Mouse (Mus musculus) myocyte (in vitro differentiated cells): ENCODE measurements around the gene Naa15. TPM values are rescaled to one million over a fixed set of nuclear protein-coding genes. Genes with fewer than 3 reads are reported as not detected.

Source experiments
- H3K27me3 ChIP-seq: one replicate; pipeline ENCODE4 v1.6.1; 2011; ENCODE audit not compliant: control insufficient read depth, insufficient read depth, insufficient read length
- H3K36me3 ChIP-seq: one replicate; pipeline ENCODE4 v1.6.1; 2011; ENCODE audit not compliant: control insufficient read depth, insufficient read depth
- H3K4me2 ChIP-seq: one replicate; pipeline ENCODE4 v1.6.1; 2011; ENCODE audit warnings: low read depth, control low read depth
- H3K4me3 ChIP-seq: one replicate; pipeline ENCODE4 v1.5.1; 2011; ENCODE audit warnings: mild to moderate bottlenecking, control low read depth, moderate library complexity
- H3K79me2 ChIP-seq: one replicate; pipeline ENCODE4 v1.6.1; 2011; ENCODE audit not compliant: control insufficient read depth, insufficient read depth
- H3ac ChIP-seq: one replicate; pipeline ENCODE4 v1.6.1; 2011; ENCODE audit not compliant: control insufficient read depth, insufficient read length
- CEBPB ChIP-seq: IDR thresholded peaks from 2 replicates; pipeline ENCODE4 v1.6.1; 2011; ENCODE audit warnings: mild to moderate bottlenecking, moderate library complexity; ENCODE audit not compliant: poor library complexity, insufficient read depth, severe bottlenecking
- E2F4 ChIP-seq: IDR thresholded peaks from one replicate; pipeline ENCODE4 v1.6.1; 2011; ENCODE audit warnings: mild to moderate bottlenecking, control low read depth, moderate library complexity; ENCODE audit not compliant: insufficient read depth
- MAX ChIP-seq: IDR thresholded peaks from one replicate; pipeline ENCODE4 v1.6.1; 2011; ENCODE audit warnings: low read depth, mild to moderate bottlenecking, control low read depth
- MYOD1 ChIP-seq, 3 experiments: IDR thresholded peaks; one replicate each; pipeline ENCODE4 v1.6.1; 2011; ENCODE audit warnings: control low read depth in 2 of 3, low read depth in 2 of 3, mild to moderate bottlenecking in 2 of 3, moderate library complexity in 1 of 3; ENCODE audit not compliant: insufficient read length in 2 of 3, control insufficient read depth in 1 of 3
- MYOG ChIP-seq, 3 experiments: IDR thresholded peaks; one replicate each; pipeline ENCODE4 v1.6.1; 2011; ENCODE audit warnings: control low read depth in 2 of 3, low read depth in 2 of 3, mild to moderate bottlenecking in 2 of 3; ENCODE audit not compliant: insufficient read length in 2 of 3, control insufficient read depth in 1 of 3, insufficient read depth in 1 of 3
- POLR2A ChIP-seq: IDR thresholded peaks from one replicate; pipeline ENCODE4 v1.6.1; 2011; ENCODE audit warnings: low read depth, mild to moderate bottlenecking, control low read depth, moderate library complexity; ENCODE audit not compliant: insufficient read length
- POLR2AphosphoS2 ChIP-seq: IDR thresholded peaks from one replicate; pipeline ENCODE4 v1.6.1; 2011; ENCODE audit warnings: low read depth, control low read depth; ENCODE audit not compliant: insufficient read length
- REST ChIP-seq: IDR thresholded peaks from one replicate; pipeline ENCODE4 v1.6.1; 2011; ENCODE audit warnings: mild to moderate bottlenecking, control low read depth, moderate library complexity; ENCODE audit not compliant: insufficient read depth, insufficient read length
- SRF ChIP-seq: IDR thresholded peaks from one replicate; pipeline ENCODE4 v1.6.1; 2011; ENCODE audit warnings: low read depth; ENCODE audit not compliant: control insufficient read depth, insufficient read length
- TCF12 ChIP-seq: IDR thresholded peaks from one replicate; pipeline ENCODE4 v1.6.1; 2011; ENCODE audit warnings: mild to moderate bottlenecking, control low read depth; ENCODE audit not compliant: poor library complexity, insufficient read depth, severe bottlenecking
- TCF3 ChIP-seq: IDR thresholded peaks from one replicate; pipeline ENCODE4 v1.6.1; 2011; ENCODE audit warnings: low read depth, control low read depth; ENCODE audit not compliant: insufficient read length
- USF1 ChIP-seq: IDR thresholded peaks from one replicate; pipeline ENCODE4 v1.6.1; 2011; ENCODE audit warnings: low read depth, mild to moderate bottlenecking, control low read depth, moderate library complexity
- polyA plus RNA-seq: library from polyadenylated mRNA; unstranded; fragments of >200 nt; fragmentation: generic; extraction: Trizol; gene quantifications from one replicate; pipeline ENCODE4 v1.2.1, GENCODE M21; 2012; ENCODE audit warnings: missing spikeins

Gene Naa15
- polyA plus RNA-seq, 1 experiment, result 8.4 TPM

GRCm38 (mm10) chr3:51416073-51416363 is 1.1 kb downstream of the Naa15 start:
- Histone ChIP-seq H3K4me2 (no peak overlapping the region), H3K36me3 (no peaks in the 10 kb centered on the region), H3ac (peak overlapping the region; percentile 89), H3K4me3 (peak overlapping the region; percentile 79), H3K27me3 (no peaks in the 10 kb centered on the region), H3K79me2 (peaks cover 45% of the 10 kb centered on the region)
- TF ChIP-seq TCF12 (no peak), MAX (no peak), POLR2AphosphoS2 (no peak), CEBPB (no peak), E2F4 (no peak), MYOD1 (IDR thresholded peaks at IDR 0.05; ENCODE audit: control insufficient read depth in 1 of 3, insufficient read length in 2 of 3, low read depth in 2 of 3) (no peak), TCF3 (no peak), MYOG (IDR thresholded peaks at IDR 0.05; ENCODE audit: control insufficient read depth in 1 of 3, insufficient read depth in 1 of 3, insufficient read length in 2 of 3, low read depth in 2 of 3) (no peak), SRF (no peak), USF1 (no peak)

DNA sequence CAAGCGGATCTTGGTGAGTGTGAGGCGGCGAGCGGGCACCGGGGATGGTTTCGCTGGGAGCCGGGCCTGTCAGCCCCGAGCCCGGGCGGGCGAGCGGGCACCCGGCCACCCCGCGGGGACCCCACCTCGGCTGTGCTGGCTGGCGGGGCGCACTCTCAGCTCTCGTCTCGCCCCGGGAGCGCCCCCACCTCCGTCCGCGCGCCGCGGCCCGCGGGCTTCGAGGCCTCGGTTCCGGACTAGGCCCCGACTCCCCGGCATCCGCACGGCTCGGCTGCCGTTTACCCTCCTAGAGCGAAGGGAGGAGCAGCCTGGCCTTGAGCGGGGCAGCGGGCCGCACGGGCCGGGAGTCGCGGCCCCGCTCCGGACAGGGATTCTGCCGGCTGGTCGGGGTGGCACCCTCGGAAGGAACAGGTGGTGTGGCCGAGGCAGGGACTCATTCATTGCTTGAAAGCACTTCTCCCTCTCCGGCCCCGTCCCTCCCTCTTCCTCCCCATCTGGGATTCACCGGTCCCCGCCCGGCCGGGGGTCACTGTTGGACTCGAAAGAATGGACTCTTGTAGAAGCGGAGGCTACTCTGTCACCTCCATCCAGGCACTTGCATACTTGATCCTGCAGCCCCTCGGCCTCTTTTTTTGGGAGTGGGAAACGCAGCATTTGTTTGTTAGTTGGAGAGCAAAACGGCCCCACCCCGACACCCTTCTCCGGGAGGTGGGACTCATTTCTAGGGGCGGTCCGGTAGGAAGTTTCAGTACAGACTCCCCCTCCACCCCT is 1.6 kb downstream of the Naa15 start:
- Histone ChIP-seq H3K79me2 (peaks cover 50% of the 10 kb centered on the region), H3K4me2 (peak overlapping the region; percentile 67), H3ac (peak overlapping the region; percentile 89), H3K27me3 (no peaks in the 10 kb centered on the region), H3K4me3 (peak overlapping the region; percentile 79), H3K36me3 (no peaks in the 10 kb centered on the region)
- TF ChIP-seq POLR2AphosphoS2 (no peak), POLR2A (peak; percentile 19), MYOD1 (IDR thresholded peaks at IDR 0.05; ENCODE audit: control insufficient read depth in 1 of 3, insufficient read length in 2 of 3, low read depth in 2 of 3) (peak in 2 of 3 experiments; percentile 63 to 82), MYOG (IDR thresholded peaks at IDR 0.05; ENCODE audit: control insufficient read depth in 1 of 3, insufficient read depth in 1 of 3, insufficient read length in 2 of 3, low read depth in 2 of 3) (peak in 2 of 3 experiments; percentile 42 to 70)

GRCm38 (mm10) chr3:51417135-51417458 is 2.1 kb downstream of the Naa15 start:
- Histone ChIP-seq H3K4me2 (peak overlapping the region; percentile 67), H3K79me2 (peaks cover 55% of the 10 kb centered on the region), H3ac (peak overlapping the region; percentile 89), H3K4me3 (peak overlapping the region; percentile 79), H3K36me3 (no peaks in the 10 kb centered on the region), H3K27me3 (no peaks in the 10 kb centered on the region)
- TF ChIP-seq MAX (no peak), USF1 (no peak), E2F4 (no peak), MYOG (IDR thresholded peaks at IDR 0.05; ENCODE audit: control insufficient read depth in 1 of 3, insufficient read depth in 1 of 3, insufficient read length in 2 of 3, low read depth in 2 of 3) (no peak), POLR2A (no peak), MYOD1 (IDR thresholded peaks at IDR 0.05; ENCODE audit: control insufficient read depth in 1 of 3, insufficient read length in 2 of 3, low read depth in 2 of 3) (no peak), TCF12 (no peak), CEBPB (no peak), TCF3 (no peak), SRF (no peak), POLR2AphosphoS2 (no peak), REST (no peak)

GRCm38 (mm10) chr3:51417485-51417884 is 2.5 kb downstream of the Naa15 start:
- no peaks in the 10 kb centered on the region for H3K27me3 ChIP-seq
- peak overlapping the region; percentile 67 for H3K4me2 ChIP-seq
- TF ChIP-seq MYOD1 (IDR thresholded peaks at IDR 0.05; ENCODE audit: control insufficient read depth in 1 of 3, insufficient read length in 2 of 3, low read depth in 2 of 3), result no peak
- TF ChIP-seq E2F4, result no peak
- no peak for TF ChIP-seq MYOG (IDR thresholded peaks at IDR 0.05; ENCODE audit: control insufficient read depth in 1 of 3, insufficient read depth in 1 of 3, insufficient read length in 2 of 3, low read depth in 2 of 3)
- no peak for TF ChIP-seq REST
- no peak for TF ChIP-seq MAX
- no peak for TF ChIP-seq SRF
- TF ChIP-seq TCF3, result no peak
- TF ChIP-seq CEBPB, result no peak
- no peak for TF ChIP-seq POLR2A
- no peak for TF ChIP-seq POLR2AphosphoS2
- no peak for TF ChIP-seq USF1
- TF ChIP-seq TCF12, result no peak
- H3ac ChIP-seq, result peak overlapping the region; percentile 89
- H3K79me2 ChIP-seq, result peaks cover 59% of the 10 kb centered on the region
- H3K4me3 ChIP-seq, result peak overlapping the region; percentile 79
- H3K36me3 ChIP-seq, result no peaks in the 10 kb centered on the region
